Mouse (Mus musculus): ENCODE data around the gene Anks1.

DNA sequence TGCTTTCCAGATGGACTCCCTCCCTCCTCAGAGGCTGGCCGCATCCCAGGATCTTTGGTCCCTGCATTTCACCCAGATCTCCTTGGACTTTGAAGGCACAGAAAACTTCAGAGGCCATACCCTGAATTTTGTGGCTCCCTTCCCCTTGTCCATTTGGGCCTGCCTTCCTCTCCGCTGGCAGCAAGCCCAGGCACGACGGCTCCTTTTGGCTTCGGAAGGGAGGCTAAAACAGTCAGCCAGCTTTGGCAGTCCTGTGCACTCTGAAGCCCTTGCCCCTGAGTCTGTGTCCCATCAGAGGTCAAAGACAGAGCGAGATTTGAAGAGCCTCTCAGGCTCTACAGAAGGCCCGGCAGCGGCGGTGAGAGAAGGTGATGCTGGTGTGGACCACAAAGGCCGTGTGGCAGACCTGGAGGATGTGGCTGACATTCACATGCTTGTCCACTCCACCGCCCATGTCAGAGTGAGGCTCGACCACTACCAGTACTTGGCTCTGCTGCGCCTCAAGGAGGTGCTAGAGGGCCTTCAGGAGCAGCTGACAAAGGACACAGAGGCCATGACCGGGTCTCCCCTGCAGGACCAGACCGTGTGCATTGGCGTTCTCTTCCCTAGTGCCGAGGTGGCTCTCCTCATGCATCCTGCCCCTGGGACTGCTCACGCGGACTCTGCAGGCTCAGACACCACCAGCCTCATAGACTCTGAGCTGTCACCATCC lies 22.5 kb upstream of the Anks1 start:
- TF ChIP-seq ZNF384 (IDR thresholded peaks at IDR 0.05; ENCODE audit: low read depth, low read length) = no peak
- no peak for TF ChIP-seq MAFK (IDR thresholded peaks at IDR 0.05; ENCODE audit: insufficient read depth, low read depth, low read length)
- no peak for TF ChIP-seq HCFC1 (IDR thresholded peaks at IDR 0.05; ENCODE audit: borderline replicate concordance, insufficient read depth, low read length)
- no peak for TF ChIP-seq CHD2 (IDR thresholded peaks at IDR 0.05; ENCODE audit: low read depth, low read length)
